Mouse (Mus musculus) MEL-GATA-1-ER (cell line): Measurements from ENCODE around the gene Traf1.

Experiments used
- DNase-seq: peaks from one replicate; pipeline ENCODE4 v3.0.0-alpha.2; 2012; ENCODE audit warnings: low read depth; ENCODE audit errors: extremely low read depth

Traf1 gene

DNA sequence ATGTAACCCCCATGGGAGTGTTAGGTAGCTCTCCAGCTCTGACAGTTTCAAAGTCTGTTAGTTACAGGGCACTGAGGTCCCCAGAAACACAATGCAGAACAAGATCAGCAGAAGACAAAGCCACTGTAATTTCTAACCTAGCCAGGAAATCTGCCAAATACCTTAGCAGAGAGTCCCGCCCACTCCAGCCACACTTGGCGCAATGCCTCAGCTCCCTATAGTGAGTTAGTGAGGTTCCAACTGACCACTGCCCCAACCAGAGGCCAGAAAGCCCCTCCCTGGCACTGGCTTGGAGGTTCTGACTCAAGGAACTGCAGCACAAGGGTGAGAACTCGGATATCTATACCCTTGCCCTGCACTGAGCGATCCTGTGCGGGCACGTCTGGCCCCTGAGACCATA, 58.8 kb downstream of the Traf1 start:
- DNase-seq, result no peak

DNA sequence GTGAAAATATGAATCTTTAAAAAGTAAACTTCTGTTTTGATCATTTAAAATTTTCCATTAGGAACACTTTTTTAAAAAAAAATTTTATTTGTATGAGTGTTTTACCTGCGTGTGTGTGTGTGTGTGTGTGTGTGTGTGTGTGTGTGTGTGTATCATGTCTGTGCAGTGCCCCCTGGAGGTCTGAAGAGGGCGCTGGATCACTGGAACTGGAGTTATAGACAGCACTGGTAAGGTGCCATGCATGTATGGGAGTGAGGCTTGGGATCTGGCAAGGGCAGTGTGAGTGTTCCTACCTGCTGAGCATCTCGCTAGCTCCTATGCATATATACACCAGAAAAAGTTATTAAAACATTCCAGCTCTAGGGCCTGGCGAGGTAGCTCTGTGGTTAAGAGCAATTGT, 59.8 kb downstream of the Traf1 start:
- DNase-seq, result no peak

DNA sequence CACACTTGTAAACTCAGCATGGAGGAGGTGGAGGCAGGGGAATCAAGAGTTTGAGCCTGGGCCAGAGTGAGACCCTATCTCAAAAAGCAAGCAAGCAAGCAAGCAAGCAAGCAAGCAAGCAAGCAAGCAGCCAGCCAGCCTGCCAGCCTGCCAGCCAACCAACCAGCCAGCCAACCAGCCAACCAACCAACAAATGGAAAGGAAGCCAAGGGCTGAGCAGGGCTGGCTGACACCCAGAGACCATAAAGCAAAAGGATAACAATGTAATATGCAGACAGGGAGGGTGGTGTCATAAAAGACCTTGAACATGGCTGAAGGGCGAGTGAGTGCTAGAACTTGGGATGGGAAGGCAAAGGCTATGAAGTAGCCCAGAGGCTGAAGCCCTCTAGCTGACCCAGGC, 61.2 kb downstream of the Traf1 start:
- DNase-seq, result no peak

DNA sequence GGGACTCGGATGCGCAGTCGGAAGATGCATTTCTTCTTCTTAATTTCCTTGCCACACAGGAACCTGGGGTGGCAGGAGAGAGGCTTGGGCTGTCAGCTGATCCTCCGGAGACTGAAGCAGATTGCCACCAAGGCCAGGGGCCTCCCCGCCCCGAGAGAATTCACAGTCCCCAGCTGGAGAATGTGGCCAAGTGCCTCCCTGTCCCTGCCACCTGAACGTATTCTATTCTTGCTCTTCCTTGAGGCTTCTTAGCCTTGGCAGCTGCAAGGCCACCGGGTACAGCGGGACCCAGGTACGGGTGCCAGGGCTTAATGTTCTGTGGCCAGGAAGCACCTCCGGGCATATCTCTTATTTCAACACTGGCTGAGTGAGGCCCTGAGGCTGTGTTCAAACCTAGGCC, 61.9 kb downstream of the Traf1 start:
- DNase-seq, result no peak

DNA sequence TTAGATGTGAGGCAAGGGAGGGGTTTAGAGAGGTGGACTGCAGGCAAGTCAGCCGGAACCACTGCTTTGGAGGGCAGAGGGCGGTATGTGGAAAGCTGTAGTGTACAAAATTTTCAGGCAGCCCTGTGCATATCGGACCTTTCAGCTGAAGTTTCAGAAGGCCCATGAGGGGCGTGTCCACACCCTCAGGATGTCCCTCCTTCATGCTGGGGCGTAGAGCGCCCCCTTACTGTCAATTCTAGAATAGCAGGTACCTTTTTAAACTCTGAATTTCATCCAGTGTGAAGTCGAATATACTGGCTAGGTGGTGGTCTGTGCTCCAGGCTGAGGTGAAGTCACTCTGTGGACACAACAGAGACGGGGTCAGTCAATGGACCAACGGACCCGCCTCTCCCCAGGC, 63.8 kb downstream of the Traf1 start:
- DNase-seq, result peak; percentile 23

DNA sequence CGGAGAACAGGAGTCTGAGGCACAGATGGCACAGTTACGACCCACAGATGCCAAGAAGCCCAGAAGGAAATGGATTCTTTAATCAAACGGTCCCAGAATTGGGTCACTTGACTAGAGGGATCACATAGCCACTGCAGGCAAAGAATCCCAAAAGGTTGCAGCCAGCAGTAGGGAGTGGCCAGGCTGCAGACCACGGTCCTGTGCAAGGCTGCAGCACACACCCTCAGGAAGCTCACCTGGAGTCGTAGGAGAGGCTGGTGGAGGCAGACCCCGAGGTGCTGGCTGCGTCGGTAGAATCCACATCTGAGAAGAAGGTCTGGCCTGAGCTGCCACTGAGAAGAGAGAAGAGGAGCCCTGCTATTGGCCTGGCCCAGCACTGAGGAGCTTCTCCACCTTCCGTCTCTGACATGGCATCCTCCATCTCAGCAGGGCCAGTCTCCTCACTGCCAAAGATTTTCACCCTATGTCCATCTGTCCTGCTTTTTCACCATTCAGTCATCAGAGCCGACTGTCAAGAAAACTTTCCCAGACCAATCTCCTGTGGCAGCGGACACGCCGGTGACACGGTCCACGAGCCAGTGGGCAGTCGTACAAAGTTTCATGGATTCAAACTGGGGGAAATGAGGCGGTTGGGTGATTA, 64.6 kb downstream of the Traf1 start:
- DNase-seq, result no peak

DNA sequence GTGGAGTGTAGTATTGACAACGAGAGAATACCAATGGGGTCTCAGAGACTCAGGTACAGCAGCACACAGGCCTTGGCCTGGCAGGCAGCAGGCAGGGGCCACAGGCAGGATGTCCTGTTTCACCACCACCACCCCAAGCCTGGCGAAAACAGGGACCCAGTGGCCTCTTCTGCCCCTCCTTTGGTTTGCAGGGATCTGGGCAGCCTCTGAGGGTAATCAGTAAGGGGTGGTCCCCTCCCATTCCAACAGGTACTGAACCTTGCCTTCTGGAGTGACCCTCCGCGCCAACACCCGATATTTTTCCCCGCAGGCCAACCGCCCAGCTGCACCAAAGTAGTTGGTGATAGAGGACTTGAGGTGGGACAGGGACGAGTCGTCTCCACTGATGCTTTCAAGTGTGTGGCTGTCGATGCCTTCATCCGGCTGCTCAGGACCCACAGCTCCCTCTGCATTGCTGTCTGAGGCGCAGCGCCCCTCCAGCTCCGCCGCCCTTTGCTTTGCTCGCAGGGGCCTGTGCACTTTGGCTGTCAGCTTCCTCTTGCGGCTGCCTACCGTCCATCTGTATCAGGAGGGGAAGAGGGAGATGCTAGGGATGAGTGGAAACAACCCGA, 66.0 kb downstream of the Traf1 start:
- DNase-seq, result no peak

DNA sequence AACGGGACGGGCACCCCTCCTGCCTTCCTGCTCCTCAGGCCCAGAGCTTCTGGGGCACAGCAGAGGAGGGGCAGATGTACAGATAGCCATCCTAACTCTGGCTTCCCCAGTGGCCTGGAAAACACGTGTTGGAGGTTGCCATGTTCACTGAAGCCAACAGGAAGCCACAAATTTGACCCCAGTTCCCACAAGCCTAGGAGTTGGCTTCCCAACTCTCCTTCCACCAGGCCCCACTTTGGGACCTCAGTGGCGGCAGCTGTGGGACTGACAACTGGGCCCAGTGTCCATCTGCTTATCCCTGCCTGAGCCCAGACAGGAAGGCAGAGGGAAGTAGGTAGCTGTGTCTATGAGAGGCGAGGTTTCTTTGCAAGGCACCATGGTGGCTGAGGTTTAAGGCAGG, 67.6 kb downstream of the Traf1 start:
- DNase-seq, result no peak
